Mouse (Mus musculus): Measurements from ENCODE around the gene C2cd6. TPM values are rescaled to one million over a fixed set of nuclear protein-coding genes. Genes with fewer than 3 reads are reported as not detected.

C2cd6 gene
- not detected for polyA plus RNA-seq (2014; fragmentation: Illumina TruSeq; extraction: RNeasy Lipid Tissue Mini Kit (QIAGEN cat#74804); ENCODE audit: low read depth, low replicate concordance)

DNA sequence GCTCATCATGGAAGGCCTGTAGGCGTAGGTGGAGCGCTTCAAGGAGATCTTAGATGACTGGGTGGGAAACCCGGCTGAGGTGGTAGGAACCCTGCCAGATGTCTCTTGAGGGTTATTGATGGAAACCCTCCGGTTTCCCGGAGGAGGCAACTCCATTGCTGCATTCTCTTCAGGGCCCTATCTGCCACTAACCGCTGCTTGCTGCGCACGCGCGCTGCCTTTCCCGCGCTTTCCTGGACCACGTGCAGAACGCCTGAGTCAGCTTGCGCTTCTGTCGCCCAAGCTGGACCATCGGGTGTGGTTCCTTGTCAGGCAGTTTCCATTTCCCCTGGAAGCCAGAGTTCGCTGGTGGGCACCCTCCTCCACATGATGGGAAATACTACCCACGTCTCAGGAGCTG lies at the start of gene C2cd6:
Gene C2cd6 (minus strand): TSS at position 196 of the 400 bp plus-strand sequence.

DNA sequence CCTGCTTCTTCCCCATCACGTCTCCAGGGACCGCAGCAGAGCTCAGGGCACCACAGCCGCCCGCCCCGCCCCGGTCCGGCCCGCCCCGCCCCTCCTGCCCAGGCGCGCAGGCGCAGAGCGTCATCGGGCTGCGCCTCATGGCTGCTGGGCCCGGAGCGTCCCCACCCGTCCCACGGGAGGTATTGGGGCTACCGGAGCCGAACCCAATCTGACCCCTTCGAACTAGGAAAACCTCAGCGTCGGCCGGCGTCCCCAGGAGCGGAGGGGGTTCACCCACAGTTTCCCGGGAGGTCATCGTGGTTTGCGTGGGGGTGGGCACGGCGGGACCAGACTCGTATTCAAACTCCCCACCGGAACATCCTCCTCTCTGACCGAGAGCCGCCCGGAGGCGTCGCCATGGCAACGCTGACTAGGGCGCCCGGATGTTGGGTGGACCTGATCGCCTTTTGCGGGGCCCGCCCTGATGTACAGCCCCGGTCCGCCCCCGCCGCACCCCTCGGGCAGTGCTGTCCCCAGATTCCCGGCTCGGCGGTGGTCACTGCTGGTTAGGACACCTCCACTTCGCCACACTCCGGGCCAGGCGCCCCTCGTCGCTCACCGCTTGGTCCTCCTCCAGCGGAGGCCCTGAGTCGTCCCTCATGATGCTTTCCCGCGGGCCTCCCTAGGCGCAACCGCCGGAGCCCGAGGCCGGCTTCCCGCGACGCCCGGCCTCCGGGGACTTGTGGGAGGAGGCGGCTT lies 25.2 kb upstream of the C2cd6 start, which contains the start of gene Tmem237:
Gene Tmem237 (minus strand): TSS at position 689 of the 738 bp plus-strand sequence.

Other genes starting within 250 kb of the C2cd6 start
- 45.1 TPM for gene Trak2, start 121.5 kb downstream of the C2cd6 start, polyA plus RNA-seq (2014; fragmentation: Illumina TruSeq; extraction: RNeasy Lipid Tissue Mini Kit (QIAGEN cat#74804); ENCODE audit: low read depth, low replicate concordance)
- gene Stradb, start 121.4 kb downstream of the C2cd6 start, polyA plus RNA-seq (2014; fragmentation: Illumina TruSeq; extraction: RNeasy Lipid Tissue Mini Kit (QIAGEN cat#74804); ENCODE audit: low read depth, low replicate concordance): 43.8 TPM
- gene Tmem237, start 25.5 kb upstream of the C2cd6 start, polyA plus RNA-seq (2014; fragmentation: Illumina TruSeq; extraction: RNeasy Lipid Tissue Mini Kit (QIAGEN cat#74804); ENCODE audit: low read depth, low replicate concordance): 6.2 TPM
- 0.13 TPM for gene Mpp4, start 68.5 kb upstream of the C2cd6 start, polyA plus RNA-seq (2014; fragmentation: Illumina TruSeq; extraction: RNeasy Lipid Tissue Mini Kit (QIAGEN cat#74804); ENCODE audit: low read depth, low replicate concordance)
- 5.1 TPM for gene Als2, start 142.3 kb upstream of the C2cd6 start, polyA plus RNA-seq (2014; fragmentation: Illumina TruSeq; extraction: RNeasy Lipid Tissue Mini Kit (QIAGEN cat#74804); ENCODE audit: low read depth, low replicate concordance)
- not detected for gene Cdk15, start 162.0 kb upstream of the C2cd6 start, polyA plus RNA-seq (2014; fragmentation: Illumina TruSeq; extraction: RNeasy Lipid Tissue Mini Kit (QIAGEN cat#74804); ENCODE audit: low read depth, low replicate concordance)